Mouse (Mus musculus): ENCODE data around the gene Ercc4.

The Ercc4 gene

GRCm38 (mm10) chr16:13194882-13195281, 85.4 kb downstream of the Ercc4 start:
- peak; percentile 94 for DNase-seq (ENCODE audit: low read depth, low spot score)

- peak; percentile 91 for DNase-seq (ENCODE audit: low read depth, low spot score)
Measured at GRCm38 (mm10) chr16:13196626-13197025, 87.1 kb downstream of the Ercc4 start.

- peak; percentile 98 for DNase-seq (ENCODE audit: low read depth, low spot score)
Measured at GRCm38 (mm10) chr16:13197293-13197692, 87.8 kb downstream of the Ercc4 start.

- no peak for DNase-seq (ENCODE audit: low read depth, low spot score)
Measured at GRCm38 (mm10) chr16:13199204-13199603, 89.7 kb downstream of the Ercc4 start.

All from telencephalon, adult 2 months (tissue).